Mouse (Mus musculus) brain, embryonic 14.5 days (tissue): Measurements from ENCODE around the gene Btbd35f25. TPM values are rescaled to one million over a fixed set of nuclear protein-coding genes. Genes with fewer than 3 reads are reported as not detected.
"Not testable (repeated sequence)": the region's sequence is repeated elsewhere in the genome, so short reads cannot be mapped to it uniquely, and the experiment has no call there.

Source experiments
- DNase-seq: peaks from one replicate; pipeline ENCODE4 v3.0.0-alpha.2; 2011; ENCODE audit warnings: low read depth
- CTCF ChIP-seq: fragments of 200-500 bp; IDR thresholded peaks from 2 replicates; pipeline ENCODE4 v1.5.1; 2012; ENCODE audit warnings: inconsistent platforms, mild to moderate bottlenecking, moderate library complexity, borderline replicate concordance; ENCODE audit not compliant: insufficient read depth, insufficient read length; ENCODE audit errors: extremely low read depth
- POLR2A ChIP-seq: fragments of 200-500 bp; IDR thresholded peaks from 2 replicates; pipeline ENCODE4 v1.6.1; 2012; ENCODE audit warnings: mild to moderate bottlenecking, inconsistent platforms, borderline replicate concordance; ENCODE audit not compliant: poor library complexity, insufficient read depth, insufficient read length, severe bottlenecking; ENCODE audit errors: extremely low read depth
- polyA plus RNA-seq: library from polyadenylated mRNA; depleted of rRNA; stranded (reverse); fragments of >200 nt; gene quantifications from 2 replicates; pipeline ENCODE4 v1.2.3, GENCODE M21; 2012; rRNA removed

Gene Btbd35f25
- polyA plus RNA-seq = not detected in 2 replicates

- not testable (repeated sequence) for DNase-seq
Measured at GRCm38 (mm10) chrX:31717056-31717455, at the start of gene Btbd35f25. Gene Btbd35f25, minus strand, starts transcription at chrX:31717156.

DNA sequence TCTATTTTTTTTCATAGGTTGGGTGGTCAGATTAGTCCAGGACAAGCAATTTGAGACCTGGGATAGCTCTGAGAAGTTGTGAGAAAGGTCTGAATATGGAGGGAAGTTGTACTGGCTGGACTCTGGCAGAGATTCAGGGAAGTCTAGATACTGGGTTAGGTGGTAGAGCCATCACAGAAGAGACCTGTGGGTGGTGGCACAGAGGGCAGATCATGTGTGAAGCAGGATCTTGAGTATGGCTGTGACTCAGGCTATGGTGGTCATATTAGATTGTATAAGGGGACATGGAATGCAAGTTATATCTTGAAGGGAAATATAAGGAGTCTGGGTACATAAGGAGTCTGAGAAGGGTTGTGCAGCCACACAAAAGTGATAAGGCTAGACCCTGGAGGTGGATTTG lies 49.3 kb upstream of the Btbd35f25 start:
- no peak for DNase-seq
- TF ChIP-seq CTCF (no peak), POLR2A (no peak)

DNA sequence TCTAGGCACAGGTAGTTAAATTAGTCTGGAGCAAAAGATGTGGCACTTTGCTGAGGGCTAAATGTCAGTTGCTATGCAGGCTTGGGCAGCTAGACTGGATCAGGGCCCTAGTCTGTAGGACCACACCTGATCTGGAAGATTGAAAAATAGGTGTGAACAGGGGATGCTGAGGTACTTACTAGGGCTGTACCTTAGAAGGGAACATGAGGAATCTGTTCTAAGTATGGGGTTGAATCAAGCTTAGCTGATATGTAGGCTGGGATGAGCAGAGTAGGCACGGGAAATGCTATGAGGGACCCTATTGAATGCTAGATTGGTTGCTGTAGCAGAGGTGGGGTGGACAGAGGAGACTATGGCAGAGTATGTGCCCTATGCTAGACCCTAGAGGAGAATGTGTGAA lies 47.0 kb upstream of the Btbd35f25 start:
- no peak for DNase-seq
- no peak for TF ChIP-seq CTCF

DNA sequence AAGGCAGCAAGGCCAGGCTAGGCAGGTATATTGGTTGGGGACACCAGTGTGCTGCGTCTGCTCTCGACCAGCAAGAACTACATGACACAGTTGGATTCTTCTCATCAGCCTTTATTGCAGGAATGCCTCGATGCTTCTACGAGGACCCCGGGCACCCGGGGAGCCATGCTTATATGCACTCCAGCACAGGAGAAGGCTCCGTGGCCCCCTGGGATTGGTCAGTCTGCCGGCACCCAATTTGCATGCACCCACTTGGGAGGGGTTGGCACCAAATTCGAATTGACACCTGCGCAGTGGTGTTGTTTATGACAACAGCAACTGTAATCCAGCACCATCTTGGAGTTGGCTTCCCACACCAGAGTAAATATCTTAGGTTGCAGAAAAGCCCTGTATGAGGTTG lies 28.1 kb upstream of the Btbd35f25 start:
- TF ChIP-seq POLR2A = no peak
- no peak for TF ChIP-seq CTCF

GRCm38 (mm10) chrX:31736958-31737357 lies 20.0 kb upstream of the Btbd35f25 start:
- DNase-seq = no peak
- TF ChIP-seq CTCF = no peak
- TF ChIP-seq POLR2A = no peak

More for the DNA sequence above, 28.1 kb upstream of the Btbd35f25 start:
- no peak for DNase-seq

Other genes with a start within 250 kb of the Btbd35f25 start
- not detected in 2 replicates for gene Gm21883, start 142.9 kb downstream of the Btbd35f25 start, polyA plus RNA-seq
- gene Spin2e, start 98.2 kb downstream of the Btbd35f25 start, polyA plus RNA-seq = not detected in 2 replicates
- not detected in 2 replicates for gene Gm21637, start 244.9 kb upstream of the Btbd35f25 start, polyA plus RNA-seq